20 mouse cellular contexts compared by ENCODE assay signal in the genomic region with DNA sequence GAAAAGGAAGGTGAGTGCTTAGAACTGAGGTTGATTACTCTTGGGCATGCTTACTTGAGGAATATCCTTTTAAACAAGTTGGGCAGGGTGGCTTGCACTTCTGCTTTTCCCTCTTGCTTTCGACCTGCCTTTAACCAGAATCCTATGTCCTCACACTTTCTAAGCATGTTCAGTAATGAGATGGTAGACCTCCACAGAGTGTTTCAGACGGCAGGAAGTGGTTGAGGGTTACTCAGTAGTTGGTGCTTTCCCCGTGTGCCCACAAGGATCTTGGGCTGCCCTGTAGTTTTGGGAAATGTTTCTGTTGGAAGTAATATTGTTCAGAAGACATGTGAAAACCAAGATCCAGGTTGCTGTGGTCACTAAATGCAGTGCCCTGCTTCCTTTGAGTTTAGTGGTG. TPM values are rescaled to one million over a fixed set of nuclear protein-coding genes. Genes with fewer than 3 reads are reported as not detected.
A peak's percentile ranks its signal among the peaks of the same experiment; 100 is the strongest.
DNase-seq lines count a peak whose midpoint lies in the region; ATAC-seq lines count a peak whose summit lies in the region.
"Had no signal": no experiment of that assay in that cellular context is flagged by ENCODE, and none has a peak within 500 bp of the region (broad histone marks: within the 10 kb centered on the region; RNA-seq: fewer than 3 reads in every experiment).

No protein-coding gene starts in this region.

- ATAC-seq in CD4-positive, CD25-positive, alpha-beta regulatory T cell, adult 4 months = peak; percentile 97
- ATAC-seq in granulocyte monocyte progenitor cell, adult 5-6 weeks (replicated peaks; ENCODE audit: poor library complexity, severe bottlenecking) = peak; percentile 90
- peak; percentile 82 for ATAC-seq in monocyte, adult 5-6 weeks (replicated peaks; ENCODE audit: insufficient number of reproducible peaks, low FRiP score, low TSS enrichment, poor library complexity, severe bottlenecking)
- ATAC-seq in hindbrain, embryonic 14.5 days (ENCODE audit: low FRiP score) = no peak
- ATAC-seq: Patski had no signal

- peak; percentile 7 for DNase-seq in A20 (ENCODE audit: low read depth, low spot score)
- DNase-seq in frontal cortex, postnatal 25 days (ENCODE audit: low spot score in 2 of 2) = no peak
- no peak for DNase-seq in gastrocnemius, adult 18-20 months (ENCODE audit: low spot score)
- DNase-seq in hindbrain, embryonic 14.5 days (ENCODE audit: low spot score) = no peak
- DNase-seq in left cerebral cortex, postnatal 25 days (ENCODE audit: low spot score in 2 of 2) = no peak
- DNase-seq: cerebellum, postnatal 14 days; forebrain, postnatal 0 days; kidney, adult 8-10 months; kidney, postnatal 25 days had no signal

- H3K4me1 ChIP-seq in hindbrain, embryonic 14.5 days (replicated peaks; ENCODE audit: control insufficient read depth, insufficient read depth, low read length) = peaks cover 13% of the 10 kb centered on the region

- no peaks in the 10 kb centered on the region for H3K36me3 ChIP-seq in hindbrain, embryonic 14.5 days (replicated peaks; ENCODE audit: control insufficient read depth, insufficient read depth)
- H3K36me3 ChIP-seq: embryonic facial prominence, embryonic 10.5 days; hindbrain, embryonic 15.5 days; limb, embryonic 13.5 days; liver, embryonic 15.5 days; midbrain, embryonic 12.5 days had no signal

- intact Hi-C loops in left cerebral cortex, postnatal 25 days (cut with DNase I) = no loop called here

- H3K27ac ChIP-seq in hindbrain, embryonic 14.5 days = no peak overlapping the region
- H3K27ac ChIP-seq: embryonic facial prominence, embryonic 10.5 days; hindbrain, embryonic 15.5 days; left cerebral cortex, adult 2 months; limb, embryonic 13.5 days; liver, embryonic 15.5 days; midbrain, embryonic 12.5 days had no signal

- WGBS in hindbrain, embryonic 14.5 days = 86% methylated on average over 3 of the region's 3 CpGs

- no peak overlapping the region for H3K9ac ChIP-seq in hindbrain, embryonic 14.5 days
- H3K9ac ChIP-seq: forebrain, postnatal 0 days; hindbrain, embryonic 15.5 days; limb, embryonic 13.5 days; liver, embryonic 15.5 days; midbrain, embryonic 12.5 days had no signal

- H3K9me3 ChIP-seq in hindbrain, embryonic 14.5 days (ENCODE audit: control insufficient read depth, low read length) = no peaks in the 10 kb centered on the region
- H3K9me3 ChIP-seq: embryonic facial prominence, embryonic 10.5 days; hindbrain, embryonic 15.5 days; limb, embryonic 13.5 days; liver, embryonic 15.5 days; midbrain, embryonic 12.5 days had no signal

- H3K4me2 ChIP-seq in hindbrain, embryonic 14.5 days (replicated peaks) = no peak overlapping the region
- H3K4me2 ChIP-seq: hindbrain, embryonic 15.5 days; limb, embryonic 13.5 days; liver, embryonic 15.5 days; midbrain, embryonic 12.5 days had no signal

- H3K27me3 ChIP-seq in hindbrain, embryonic 14.5 days (ENCODE audit: control insufficient read depth, insufficient read depth, low read length) = no peaks in the 10 kb centered on the region
- H3K27me3 ChIP-seq: hindbrain, embryonic 15.5 days; liver, embryonic 15.5 days; midbrain, embryonic 12.5 days; Patski had no signal

- H3K4me3 ChIP-seq in hindbrain, embryonic 14.5 days (replicated peaks; ENCODE audit: low read length) = no peak overlapping the region
- H3K4me3 ChIP-seq: embryonic facial prominence, embryonic 10.5 days; hindbrain, embryonic 15.5 days; left cerebral cortex, adult 2 months; limb, embryonic 13.5 days; liver, embryonic 15.5 days; midbrain, embryonic 12.5 days; myocyte had no signal

RNA-seq across cellular contexts. Expression of a gene that starts 54.2 kb away (rescaled TPM):
- polyA plus RNA-seq in CD4-positive, CD25-positive, alpha-beta regulatory T cell, adult 4 months (2017; shearing (Covaris generic)) = 10 to 100 TPM; 18.1 to 21.4 TPM
- 5.7 and 19.7 TPM in 2 replicates for total RNA-seq in granulocyte monocyte progenitor cell, adult 5-6 weeks (2014; fragmentation: Nextera tagmentation)
- 21.6 and 22.9 TPM in 2 replicates for total RNA-seq in granulocyte monocyte progenitor cell, adult 5-6 weeks (2017)
- 40.5 to 65.8 TPM (median 56.7 TPM) in 3 replicates for total RNA-seq in monocyte, adult 5-6 weeks (2017)
- total RNA-seq in gastrocnemius, adult 18-20 months (2021) = 10 to 100 TPM; 31.4 to 34.4 TPM
- polyA plus RNA-seq in hindbrain, embryonic 14.5 days (2014; fragmentation: Nextera tagmentation; extraction: Ambion mirVana) = 23.0 and 23.7 TPM in 2 replicates
- 10 to 100 TPM; 79.8 to 82.3 TPM for total RNA-seq in left cerebral cortex, postnatal 25 days (2021)
